Mouse (Mus musculus): Measurements from ENCODE around the gene Jam2. TPM values are rescaled to one million over a fixed set of nuclear protein-coding genes. Genes with fewer than 3 reads are reported as not detected.

The Jam2 gene
- total RNA-seq, 1 experiment from 2014 or later = not detected

GRCm38 (mm10) chr16:84778431-84778830, 4.5 kb downstream of the Jam2 start:
- ATAC-seq (ENCODE audit: extremely low read depth, insufficient number of reproducible peaks, low FRiP score, poor library complexity, severe bottlenecking) = no peak

DNA sequence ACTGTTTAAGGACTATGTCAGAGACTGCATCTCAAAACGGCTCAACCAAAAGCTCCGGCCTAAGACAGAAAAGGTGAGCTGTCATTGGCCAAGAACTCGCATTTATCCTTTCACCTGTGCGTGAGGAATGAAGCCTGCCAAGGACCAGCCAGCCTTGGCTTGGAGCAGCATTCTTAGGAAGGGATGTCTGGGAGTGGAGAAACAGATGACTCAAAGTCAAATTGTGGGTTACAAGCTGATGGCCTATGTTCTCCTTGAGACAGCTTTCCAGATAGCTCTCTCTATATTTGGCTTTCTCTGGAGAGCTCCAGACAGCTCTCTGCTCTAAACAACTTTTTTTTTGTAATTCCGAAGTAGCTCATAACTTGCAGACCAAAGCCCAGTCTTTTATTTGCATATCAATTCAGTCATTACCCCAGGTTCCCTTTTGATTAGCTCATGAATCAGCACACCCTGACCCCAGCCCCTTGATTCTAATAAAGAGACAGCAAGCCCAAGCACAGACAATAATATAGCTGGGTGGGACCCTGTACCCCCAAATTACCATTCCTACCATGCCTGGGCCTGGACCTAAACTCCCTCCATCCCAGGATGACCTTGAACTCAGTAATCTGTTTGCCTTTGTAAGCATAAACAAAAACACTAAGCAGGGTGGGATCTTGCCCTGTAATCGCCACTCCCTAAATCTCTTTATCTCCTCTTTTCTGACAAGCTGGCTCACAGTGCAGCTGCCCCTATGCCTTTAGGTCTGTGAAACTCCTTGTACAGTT, 5.1 kb downstream of the Jam2 start:
- ATAC-seq (ENCODE audit: extremely low read depth, insufficient number of reproducible peaks, low FRiP score, poor library complexity, severe bottlenecking) = no peak

DNA sequence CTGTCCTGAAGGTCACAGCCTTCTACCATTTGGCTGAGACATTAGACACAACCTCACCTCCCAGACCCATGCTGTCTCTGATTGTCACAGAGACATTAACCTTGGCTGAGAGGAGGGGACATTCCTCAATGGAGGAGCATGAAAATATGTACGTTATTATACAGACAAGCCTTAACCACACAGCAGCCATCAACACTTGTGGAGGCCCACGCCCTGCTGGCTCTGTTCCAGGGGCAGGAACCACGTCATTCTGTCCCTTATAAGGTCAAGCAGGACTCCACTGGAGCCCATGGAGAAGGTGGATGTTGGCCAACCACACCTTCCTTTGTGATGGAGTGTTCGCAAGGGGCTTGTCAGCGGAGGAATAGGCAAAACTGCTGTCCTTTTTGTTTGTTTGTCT, 5.8 kb downstream of the Jam2 start:
- no peak for ATAC-seq (ENCODE audit: extremely low read depth, insufficient number of reproducible peaks, low FRiP score, poor library complexity, severe bottlenecking)

DNA sequence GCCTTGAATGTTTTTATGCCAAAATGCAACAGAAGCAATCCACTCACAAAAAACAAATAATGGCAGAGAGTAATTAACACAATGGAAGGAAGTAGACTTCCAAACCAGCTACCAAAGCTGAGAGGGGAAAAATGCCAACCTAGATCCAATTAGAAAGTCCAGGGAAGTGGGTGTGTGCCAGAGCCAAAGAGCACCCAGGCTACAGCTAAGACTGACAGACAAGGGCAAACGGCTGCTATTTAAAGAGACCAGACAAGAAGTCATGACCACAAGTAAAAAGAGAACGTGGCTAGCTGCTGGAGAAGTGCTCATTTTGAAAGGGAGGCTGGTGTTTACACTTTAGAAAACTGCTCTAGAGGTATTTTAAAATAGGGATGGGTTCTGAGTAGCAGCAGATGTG, 9.4 kb downstream of the Jam2 start:
- ATAC-seq (ENCODE audit: extremely low read depth, insufficient number of reproducible peaks, low FRiP score, poor library complexity, severe bottlenecking) = no peak

GRCm38 (mm10) chr16:84784966-84785365, 11.0 kb downstream of the Jam2 start:
- no peak for ATAC-seq (ENCODE audit: extremely low read depth, insufficient number of reproducible peaks, low FRiP score, poor library complexity, severe bottlenecking)

DNA sequence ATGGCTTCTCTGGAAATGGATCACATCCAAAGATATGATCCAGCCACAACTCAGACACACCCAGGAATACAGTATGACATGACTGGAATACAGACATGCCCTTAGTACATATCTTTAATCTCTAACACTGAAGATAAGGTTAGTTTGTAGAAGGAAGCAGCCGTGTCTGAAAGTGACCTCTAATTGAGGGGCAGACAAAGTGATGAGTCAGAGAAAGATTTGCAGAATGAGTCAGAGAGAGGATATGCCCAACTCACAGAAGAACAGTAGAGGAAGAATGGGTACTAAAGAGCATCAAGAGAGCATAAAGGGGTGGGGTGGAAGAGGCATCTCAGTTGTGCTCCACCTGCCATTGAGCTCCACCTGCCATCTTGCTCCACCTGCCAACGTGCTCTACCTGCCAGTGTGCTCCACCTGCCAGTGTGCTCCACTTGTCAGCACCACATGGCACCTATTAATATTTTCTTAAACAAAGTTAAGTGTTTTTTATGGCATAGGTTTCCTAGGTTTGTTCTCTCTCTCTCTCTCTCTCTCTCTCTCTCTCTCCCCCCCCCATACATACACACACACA, 16.8 kb downstream of the Jam2 start:
- ATAC-seq (ENCODE audit: extremely low read depth, insufficient number of reproducible peaks, low FRiP score, poor library complexity, severe bottlenecking) = no peak

DNA sequence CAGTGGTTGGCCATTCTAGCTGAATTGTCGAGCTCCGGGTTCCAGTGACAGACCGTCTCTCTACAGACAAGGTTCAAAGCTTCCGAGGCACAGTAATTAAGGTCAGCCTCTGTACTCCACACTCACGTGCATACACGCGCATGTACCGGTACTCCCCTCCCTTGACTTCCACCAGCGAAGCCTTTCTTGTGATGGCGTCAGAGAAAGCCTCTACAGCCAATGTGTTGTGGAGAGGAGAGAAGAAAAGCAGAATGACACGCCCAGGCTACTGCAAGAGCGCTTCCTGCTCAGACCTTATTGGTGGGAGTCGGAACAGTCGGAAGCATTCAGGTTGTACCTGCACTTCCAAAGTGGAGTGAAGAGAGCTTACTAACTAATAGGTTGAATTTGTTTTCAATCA, 19.5 kb downstream of the Jam2 start:
- ATAC-seq (ENCODE audit: extremely low read depth, insufficient number of reproducible peaks, low FRiP score, poor library complexity, severe bottlenecking) = no peak

GRCm38 (mm10) chr16:84795337-84795736, 21.4 kb downstream of the Jam2 start:
- ATAC-seq (ENCODE audit: extremely low read depth, insufficient number of reproducible peaks, low FRiP score, poor library complexity, severe bottlenecking) = no peak

- ATAC-seq (ENCODE audit: extremely low read depth, insufficient number of reproducible peaks, low FRiP score, poor library complexity, severe bottlenecking) = no peak
Observed at GRCm38 (mm10) chr16:84796678-84797077, 22.8 kb downstream of the Jam2 start.

GRCm38 (mm10) chr16:84800038-84800437, 26.1 kb downstream of the Jam2 start:
- ATAC-seq (ENCODE audit: extremely low read depth, insufficient number of reproducible peaks, low FRiP score, poor library complexity, severe bottlenecking) = no peak

- peak; percentile 48; the same call in 1 of the 2 replicates for ATAC-seq (ENCODE audit: extremely low read depth, insufficient number of reproducible peaks, low FRiP score, poor library complexity, severe bottlenecking)
Observed at GRCm38 (mm10) chr16:84802217-84802616, 28.3 kb downstream of the Jam2 start.

- no peak for ATAC-seq (ENCODE audit: extremely low read depth, insufficient number of reproducible peaks, low FRiP score, poor library complexity, severe bottlenecking)
Observed at GRCm38 (mm10) chr16:84804866-84805265, 30.9 kb downstream of the Jam2 start.

- no peak for ATAC-seq (ENCODE audit: extremely low read depth, insufficient number of reproducible peaks, low FRiP score, poor library complexity, severe bottlenecking)
Observed at GRCm38 (mm10) chr16:84806175-84806574, 32.3 kb downstream of the Jam2 start.

DNA sequence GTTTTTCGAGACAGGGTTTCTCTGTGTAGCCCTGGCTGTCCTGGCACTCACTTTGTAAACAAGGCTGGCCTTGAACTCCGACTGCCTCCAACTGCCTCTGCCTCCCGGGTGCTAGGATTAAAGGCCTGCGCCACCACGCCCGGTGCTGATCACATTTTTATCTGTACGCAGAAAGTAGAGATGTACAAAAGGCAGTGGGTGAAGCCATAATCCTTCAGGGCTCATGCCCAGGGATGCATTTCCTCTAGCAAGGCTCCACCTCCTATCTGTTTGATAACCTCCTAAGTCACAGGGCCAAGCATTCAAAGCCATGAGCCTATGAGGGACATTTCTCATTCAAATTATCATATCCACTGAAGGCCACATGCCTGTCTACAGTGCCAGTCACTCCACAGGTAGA, 34.0 kb downstream of the Jam2 start:
- ATAC-seq (ENCODE audit: extremely low read depth, insufficient number of reproducible peaks, low FRiP score, poor library complexity, severe bottlenecking) = no peak

- no peak for ATAC-seq (ENCODE audit: extremely low read depth, insufficient number of reproducible peaks, low FRiP score, poor library complexity, severe bottlenecking)
Observed at GRCm38 (mm10) chr16:84810254-84810653, 36.3 kb downstream of the Jam2 start.

GRCm38 (mm10) chr16:84813852-84814251, 39.9 kb downstream of the Jam2 start:
- no peak for ATAC-seq (ENCODE audit: extremely low read depth, insufficient number of reproducible peaks, low FRiP score, poor library complexity, severe bottlenecking)

DNA sequence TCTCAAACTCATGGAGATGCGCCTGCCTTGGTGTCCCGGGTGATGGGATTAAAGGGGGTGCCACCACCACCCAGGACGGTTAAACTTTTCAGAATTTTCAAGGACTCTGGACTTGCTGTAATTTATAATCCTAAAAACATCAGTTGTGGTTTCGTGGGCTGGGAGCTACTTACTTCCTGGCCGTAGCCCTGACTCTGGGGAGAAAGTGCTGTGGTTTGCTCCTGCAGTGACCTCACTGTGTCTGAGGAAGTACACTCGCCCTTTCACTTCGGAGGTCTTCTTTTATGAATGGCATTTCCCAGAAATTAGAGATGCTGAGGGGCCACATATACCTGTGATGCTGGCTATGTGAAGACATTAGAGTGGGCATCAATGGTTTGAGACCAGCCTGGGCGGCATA, 40.6 kb downstream of the Jam2 start:
- peak; percentile 32; the same call in 1 of the 2 replicates for ATAC-seq (ENCODE audit: extremely low read depth, insufficient number of reproducible peaks, low FRiP score, poor library complexity, severe bottlenecking)

GRCm38 (mm10) chr16:84817423-84817822, 43.5 kb downstream of the Jam2 start:
- peak; percentile 65; the same call in 1 of the 2 replicates for ATAC-seq (ENCODE audit: extremely low read depth, insufficient number of reproducible peaks, low FRiP score, poor library complexity, severe bottlenecking)

DNA sequence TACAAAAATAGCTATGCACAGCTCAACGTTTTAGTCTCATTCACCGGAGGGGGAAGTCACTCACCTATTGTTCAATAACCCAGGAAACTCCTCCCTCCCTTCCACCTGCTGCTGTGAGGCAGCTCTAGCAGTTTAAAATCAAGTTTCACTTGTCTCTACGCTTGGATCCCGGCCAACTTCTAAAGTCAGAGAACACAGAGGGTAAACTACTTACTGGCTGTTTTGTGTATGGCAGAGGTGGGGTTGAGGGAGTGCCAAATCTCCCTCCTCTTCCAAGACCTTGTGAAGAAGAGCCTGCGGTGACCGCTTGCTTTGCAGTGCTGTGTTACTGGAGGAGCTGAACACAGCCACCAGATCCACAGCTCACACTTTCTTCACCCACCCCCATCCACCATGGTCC, 51.1 kb downstream of the Jam2 start:
- no peak for ATAC-seq (ENCODE audit: extremely low read depth, insufficient number of reproducible peaks, low FRiP score, poor library complexity, severe bottlenecking)

- no peak for ATAC-seq (ENCODE audit: extremely low read depth, insufficient number of reproducible peaks, low FRiP score, poor library complexity, severe bottlenecking)
Observed at GRCm38 (mm10) chr16:84831696-84832095, 57.8 kb downstream of the Jam2 start.

- ATAC-seq (ENCODE audit: extremely low read depth, insufficient number of reproducible peaks, low FRiP score, poor library complexity, severe bottlenecking) = no peak
Observed at GRCm38 (mm10) chr16:84832736-84833135, 58.8 kb downstream of the Jam2 start.

All from neutrophil, adult 5-6 weeks (primary cell).